Mouse (Mus musculus): ENCODE results near the gene Psip1.

GRCm38 (mm10) chr4:83417820-83418186 lies 68.5 kb downstream of the Psip1 start:
- TF ChIP-seq HCFC1 (IDR thresholded peaks at IDR 0.05; ENCODE audit: borderline replicate concordance, insufficient read depth, low read length) = no peak
- no peak for TF ChIP-seq ZNF384 (IDR thresholded peaks at IDR 0.05; ENCODE audit: low read depth, low read length)
- no peak for TF ChIP-seq CHD2 (IDR thresholded peaks at IDR 0.05; ENCODE audit: low read depth, low read length)
